Mouse (Mus musculus): ENCODE results near the gene Sept1.
A peak's percentile ranks its signal among the peaks of the same experiment; 100 is the strongest.

GRCm38 (mm10) chr7:127253821-127254769 is 21.2 kb upstream of the Sept1 start:
- 0 out of 2 replicates have a peak, but pooled peaks have one; percentile 37 for TF ChIP-seq POLR2A (IDR thresholded peaks at IDR 0.05; ENCODE audit: control insufficient read depth, low read depth, low read length)
- no peak for TF ChIP-seq CTCF (IDR thresholded peaks at IDR 0.05; ENCODE audit: control insufficient read depth, insufficient read depth, insufficient replicate concordance, low read depth, low read length)
